Mouse (Mus musculus) B cell, adult 2 months (primary cell): Measurements from ENCODE around the gene Gm16181.

Source experiments
- DNase-seq, 2 experiments: peaks; one replicate each; pipeline ENCODE4 v3.0.0; 2022

The Gm16181 gene

DNA sequence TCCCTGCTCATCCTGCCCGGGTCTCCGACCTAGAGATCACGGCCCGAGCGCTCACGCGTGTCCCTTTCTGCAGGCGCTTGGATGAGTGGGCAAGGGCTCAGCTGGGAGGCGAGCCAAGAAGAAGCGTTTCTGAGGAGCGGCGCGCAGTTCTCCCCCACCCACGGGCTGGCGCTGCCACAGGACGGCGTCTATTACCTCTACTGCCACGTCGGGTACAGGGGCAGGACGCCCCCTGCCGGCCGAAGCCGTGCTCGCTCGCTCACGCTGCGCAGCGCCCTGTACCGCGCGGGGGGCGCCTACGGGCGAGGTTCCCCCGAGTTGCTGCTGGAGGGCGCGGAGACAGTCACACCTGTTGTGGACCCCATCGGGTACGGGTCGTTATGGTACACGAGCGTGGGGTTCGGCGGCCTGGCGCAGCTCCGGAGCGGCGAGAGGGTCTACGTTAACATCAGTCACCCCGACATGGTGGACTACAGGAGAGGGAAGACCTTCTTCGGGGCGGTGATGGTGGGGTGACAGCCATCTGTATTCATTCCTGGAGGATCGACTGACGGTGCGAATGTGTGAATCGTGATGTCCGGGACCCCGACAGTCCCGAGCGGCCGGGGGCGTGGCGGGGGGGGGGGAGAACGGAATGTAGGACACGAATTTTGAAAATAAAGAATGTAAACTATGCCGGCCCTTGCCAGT, 24.9 kb upstream of the Gm16181 start:
- peak; percentile 95 to 96 for DNase-seq

DNA sequence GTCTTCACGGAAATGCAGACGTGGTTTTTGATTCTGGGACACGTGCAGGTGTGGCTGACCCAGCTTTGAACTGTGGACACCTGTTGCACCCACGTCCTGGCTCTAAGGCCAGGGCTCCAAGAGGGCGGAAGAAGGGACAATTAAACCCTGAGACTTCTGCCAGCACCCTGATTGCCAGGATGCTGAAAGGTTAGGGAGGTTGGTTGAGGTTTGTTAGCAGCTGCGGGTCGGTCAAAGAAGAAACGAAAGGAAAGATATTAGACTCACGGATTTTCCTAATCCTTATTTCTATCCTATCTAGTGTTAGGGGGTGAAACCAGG, 24.4 kb upstream of the Gm16181 start:
- DNase-seq = peak; percentile 38 to 48

DNA sequence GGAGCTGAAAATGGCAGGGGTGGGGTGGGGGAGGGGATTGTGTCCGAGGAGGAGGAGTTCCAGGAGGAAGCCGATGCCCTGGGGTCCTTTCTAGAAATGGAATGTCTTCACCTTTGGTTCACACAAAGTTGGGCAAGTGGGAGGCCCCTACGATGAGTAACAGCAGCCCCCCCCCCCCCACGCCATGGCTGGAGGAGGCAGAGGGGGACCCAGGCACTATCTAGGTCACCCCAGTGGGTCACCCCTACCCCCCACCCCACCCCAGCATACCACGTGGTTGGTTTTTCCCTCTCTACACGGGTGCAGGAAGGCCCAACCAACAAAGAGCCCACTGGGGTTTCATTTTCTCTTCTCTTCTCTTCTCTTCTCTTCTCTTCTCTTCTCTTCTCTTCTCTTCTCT, 23.5 kb upstream of the Gm16181 start:
- DNase-seq = no peak

DNA sequence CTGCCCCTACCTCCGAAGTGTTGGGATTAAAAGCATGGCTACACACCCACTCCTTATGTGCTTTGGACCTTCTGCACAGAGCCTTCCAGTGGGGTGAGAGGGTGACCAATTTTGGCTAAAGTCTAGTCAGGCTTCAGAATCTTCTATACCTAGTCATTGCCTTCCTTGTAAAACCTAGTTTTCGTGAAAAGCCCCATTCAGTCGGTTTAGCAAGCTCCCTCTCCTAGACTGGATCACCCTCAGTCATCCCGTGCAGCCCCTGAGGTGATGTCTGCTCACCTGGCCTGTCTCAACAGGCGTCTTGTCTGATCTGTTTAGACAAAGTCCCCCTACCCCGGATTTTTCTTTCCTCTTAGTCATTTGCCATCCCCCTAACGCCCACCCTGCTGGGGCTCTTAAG, 22.6 kb upstream of the Gm16181 start:
- DNase-seq = no peak

DNA sequence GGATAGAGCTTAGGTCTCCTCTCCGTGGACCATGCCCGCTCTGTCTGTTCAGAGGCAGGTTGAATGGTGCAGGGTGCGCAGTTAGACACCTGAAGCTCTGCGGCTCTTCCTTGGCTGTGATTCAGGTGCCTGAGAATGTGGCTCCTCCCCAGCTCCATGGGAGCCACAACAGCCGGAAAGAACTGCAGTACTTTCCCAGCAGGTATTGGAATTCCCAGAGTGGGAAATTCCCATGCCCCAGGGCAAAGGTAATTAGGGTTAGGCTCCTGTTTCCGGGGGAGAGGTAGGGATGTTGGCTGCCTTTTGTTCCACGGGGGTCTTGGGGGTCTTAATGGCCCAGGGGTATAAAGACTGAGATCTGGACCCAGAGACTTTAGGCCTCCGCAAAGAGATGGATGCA, 21.7 kb upstream of the Gm16181 start:
- no peak for DNase-seq

DNA sequence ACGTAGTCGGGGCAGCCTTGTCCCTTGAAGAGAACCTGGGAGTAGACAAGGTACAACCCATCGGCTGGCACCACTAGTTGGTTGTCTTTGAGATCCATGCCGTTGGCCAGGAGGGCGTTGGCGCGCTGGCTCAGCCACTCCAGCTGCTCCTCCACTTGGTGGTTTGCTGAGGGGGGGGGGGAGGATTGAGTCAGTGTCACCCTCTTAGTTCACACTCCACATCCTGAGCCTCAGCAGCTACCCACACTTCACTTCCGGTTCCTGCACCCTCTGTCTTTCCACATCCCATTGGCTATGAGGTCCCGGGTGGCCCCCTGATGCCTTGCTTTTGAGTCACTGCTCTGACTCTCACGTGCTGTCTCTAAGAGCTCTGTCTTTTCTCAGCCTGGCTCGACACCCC, 20.2 kb upstream of the Gm16181 start:
- peak; percentile 77 to 82 for DNase-seq

DNA sequence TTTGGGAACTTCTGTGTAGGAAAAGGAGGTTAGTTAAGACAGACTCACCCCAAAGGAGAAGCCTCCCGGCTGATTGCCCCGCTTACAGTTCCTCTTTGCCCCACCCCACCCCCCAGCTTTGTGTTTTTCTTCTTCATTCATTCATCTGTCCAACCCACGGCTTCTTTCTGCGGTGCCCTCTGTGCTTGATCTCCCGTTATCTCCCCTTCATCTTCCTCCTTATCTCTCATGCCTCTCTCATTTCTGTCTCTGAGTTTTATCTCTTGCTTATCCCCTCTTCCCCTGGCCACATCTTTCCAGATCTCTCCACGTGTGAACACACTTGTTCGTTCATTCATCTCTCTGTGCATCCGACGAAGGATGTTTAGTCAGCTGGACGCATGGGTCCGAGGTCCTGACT, 19.5 kb upstream of the Gm16181 start:
- DNase-seq = peak; percentile 68 to 71

DNA sequence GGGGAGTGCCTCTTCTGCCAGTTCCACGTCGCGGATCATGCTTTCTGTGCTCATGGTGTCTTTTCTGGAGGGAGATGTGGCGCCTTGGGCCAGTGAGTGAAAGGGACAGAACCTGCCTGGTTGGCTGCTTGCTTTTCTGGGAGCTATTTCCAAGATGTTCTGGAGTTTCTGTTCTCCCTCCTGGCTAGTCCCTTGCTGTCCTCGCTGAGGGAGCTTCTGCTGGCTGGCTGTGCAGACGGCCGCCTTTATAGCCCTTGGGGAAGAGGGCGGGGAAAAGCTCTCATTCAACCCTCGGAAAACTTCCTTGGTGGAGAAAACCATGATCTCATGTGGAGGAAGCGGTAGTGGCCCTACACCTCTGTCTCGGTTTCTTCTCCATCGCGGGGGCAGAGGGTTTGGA, 18.8 kb upstream of the Gm16181 start, which contains the start of gene Tnf:
Gene Tnf (minus strand): TSS at position 221 of the 400 bp plus-strand sequence.
- peak; percentile 60 to 61 for DNase-seq

DNA sequence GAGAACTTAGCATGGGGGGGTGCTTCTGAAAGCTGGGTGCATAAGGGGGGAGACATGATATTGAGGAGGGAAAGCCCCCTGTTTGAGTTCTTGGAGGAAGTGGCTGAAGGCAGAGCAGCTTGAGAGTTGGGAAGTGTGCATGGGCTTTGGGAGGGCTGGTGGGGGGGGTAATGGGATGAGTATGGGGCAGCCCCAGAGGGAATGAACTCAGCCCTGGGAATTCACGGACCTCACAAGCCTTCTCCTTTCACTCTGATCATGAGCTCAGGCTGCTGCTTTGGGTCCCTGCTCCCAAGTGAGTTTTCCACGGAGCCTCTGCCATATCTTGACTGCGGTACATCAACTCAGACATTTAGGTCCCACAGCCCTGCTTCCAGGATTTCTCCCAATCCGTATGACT, 18.2 kb upstream of the Gm16181 start:
- DNase-seq = no peak

DNA sequence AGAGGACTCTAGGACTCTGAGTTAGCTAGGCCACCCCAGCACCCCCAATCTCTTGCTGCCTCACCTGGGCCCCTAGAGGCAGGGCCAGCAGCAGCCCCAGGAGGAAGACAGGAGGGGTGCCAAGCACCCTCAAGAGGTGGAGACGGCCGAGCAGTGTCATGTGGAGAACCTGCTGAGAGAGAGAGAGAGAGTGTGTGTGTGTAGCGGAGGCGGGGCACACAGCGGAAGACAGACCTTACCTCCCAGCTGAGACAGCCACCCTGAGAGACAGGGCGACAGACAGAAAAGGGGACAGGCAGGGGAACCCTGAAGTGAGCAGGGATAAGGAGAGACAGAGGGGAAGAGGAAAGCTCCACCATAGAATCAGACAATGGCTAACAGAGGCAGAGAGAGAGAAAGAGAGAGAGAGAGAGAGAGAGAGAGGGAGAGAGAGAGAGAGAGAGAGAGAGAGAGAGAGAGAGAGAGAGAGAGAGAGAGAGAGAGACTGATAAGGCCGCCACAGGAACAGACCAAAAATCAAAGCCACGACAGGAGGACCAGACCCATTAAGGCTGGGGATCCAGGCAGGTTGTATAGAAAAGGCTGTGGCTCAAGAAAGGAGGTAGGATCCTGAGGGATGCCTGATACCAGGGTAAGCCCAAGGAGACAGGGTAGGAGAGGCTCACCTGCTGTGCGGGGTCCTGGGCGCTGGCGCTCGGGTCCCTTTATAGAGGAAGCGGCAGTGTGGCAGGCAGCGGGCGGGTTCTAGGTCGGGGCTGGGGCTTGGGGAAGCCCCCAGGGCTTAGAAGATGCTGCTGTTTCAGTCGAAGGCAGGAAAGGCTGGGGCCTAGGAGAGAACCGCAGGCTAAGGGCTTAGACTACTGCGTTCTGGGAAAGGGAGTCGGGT, 15.9 kb upstream of the Gm16181 start, which contains the start of gene Lta:
Gene Lta (minus strand): TSS at position 858 of the 886 bp plus-strand sequence.
- peak; percentile 77 for DNase-seq

DNA sequence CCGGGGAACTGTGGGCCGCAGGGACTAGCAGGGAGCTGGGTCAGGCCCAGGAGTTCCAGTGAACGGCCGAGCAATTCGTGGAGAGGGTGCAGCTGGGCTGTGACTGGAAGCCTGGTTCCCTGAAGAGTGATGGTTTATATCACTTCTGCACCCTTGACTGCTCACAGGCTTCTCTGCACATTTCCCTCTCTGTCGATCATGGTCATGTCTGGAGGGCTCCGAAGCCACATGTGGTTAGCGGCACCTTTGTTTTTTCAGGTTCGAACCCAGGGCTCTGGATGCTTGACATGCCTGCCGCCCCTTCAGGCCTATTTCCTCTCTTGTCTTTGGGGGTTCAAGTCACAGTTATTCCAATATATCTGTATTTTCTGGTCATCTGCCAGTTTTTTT, 15.3 kb upstream of the Gm16181 start:
- peak in 1 of 2 experiments; percentile 60 for DNase-seq

DNA sequence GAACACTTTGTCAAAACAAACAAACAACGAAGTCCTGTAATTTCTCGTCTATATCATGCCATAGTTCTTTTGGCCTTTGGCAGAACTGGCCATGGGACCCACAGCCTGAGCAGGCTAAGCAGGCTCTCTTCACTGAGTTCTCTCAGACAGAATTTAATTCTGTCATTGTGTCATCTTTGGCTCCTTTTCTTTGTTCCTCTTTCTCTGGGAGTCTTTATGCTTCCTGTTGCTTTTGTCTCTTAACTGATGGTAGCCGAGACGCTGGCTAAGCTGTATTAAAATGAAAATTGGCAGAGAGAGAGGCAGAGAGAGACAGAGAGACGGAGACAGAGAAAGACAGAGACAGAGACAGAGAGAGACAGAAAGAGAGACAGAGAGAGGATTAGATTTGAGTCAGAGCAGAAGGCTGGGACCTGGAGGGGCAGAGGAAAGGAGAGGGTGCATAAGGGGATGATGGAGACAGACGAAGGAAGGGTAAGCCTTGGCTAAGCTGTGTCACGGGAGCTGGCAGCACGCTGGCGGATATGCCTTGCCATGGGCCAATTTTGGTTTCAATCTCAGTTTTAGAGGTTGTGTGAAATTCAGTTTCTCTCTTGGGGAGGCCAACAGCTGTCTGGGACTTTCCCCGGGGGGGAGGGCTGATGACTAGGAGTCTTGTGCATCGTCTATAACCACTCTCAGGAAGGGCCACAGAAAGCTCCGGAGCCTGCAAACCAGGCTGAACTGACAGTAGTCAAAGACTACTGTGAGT, 10.7 kb upstream of the Gm16181 start:
- DNase-seq = peak; percentile 85 to 88

DNA sequence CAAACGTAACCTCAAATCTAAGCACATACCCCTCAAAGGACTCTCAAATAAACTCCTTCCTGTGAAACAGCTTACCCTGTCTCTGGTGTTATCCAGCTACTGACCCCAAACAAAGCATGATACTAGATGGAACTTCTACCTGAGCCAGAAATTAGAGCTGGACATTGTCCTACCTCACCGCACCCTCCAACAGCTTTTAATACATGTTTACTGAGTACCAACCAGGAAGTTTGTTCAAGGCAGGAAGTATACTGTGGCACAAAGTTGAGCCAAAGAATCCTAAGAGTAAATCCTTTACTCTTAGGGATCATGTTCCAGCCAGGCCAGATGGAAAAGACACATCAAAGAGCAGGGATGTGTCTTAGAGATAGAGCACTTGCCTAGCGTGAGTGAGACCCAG, 10.0 kb upstream of the Gm16181 start:
- no peak for DNase-seq

DNA sequence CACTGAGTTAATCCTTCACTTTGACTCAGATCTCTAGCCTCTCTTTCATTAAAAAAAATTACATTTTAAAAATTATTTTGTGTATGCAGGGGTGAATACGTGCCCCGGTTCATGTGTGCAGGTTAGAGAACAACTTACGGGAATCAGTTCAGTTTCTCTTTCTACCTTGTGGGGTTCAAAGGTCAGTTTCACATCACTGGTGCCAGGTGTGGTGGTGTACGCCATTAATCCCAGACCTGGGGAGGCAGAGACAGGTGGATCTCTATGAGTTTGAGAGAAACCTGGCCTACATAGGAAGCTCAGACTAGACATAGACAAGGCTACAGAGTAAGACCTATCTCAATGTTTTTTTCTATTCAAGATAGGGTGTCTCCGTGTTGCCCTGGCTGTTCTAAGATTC, 7.6 kb upstream of the Gm16181 start:
- no peak for DNase-seq

DNA sequence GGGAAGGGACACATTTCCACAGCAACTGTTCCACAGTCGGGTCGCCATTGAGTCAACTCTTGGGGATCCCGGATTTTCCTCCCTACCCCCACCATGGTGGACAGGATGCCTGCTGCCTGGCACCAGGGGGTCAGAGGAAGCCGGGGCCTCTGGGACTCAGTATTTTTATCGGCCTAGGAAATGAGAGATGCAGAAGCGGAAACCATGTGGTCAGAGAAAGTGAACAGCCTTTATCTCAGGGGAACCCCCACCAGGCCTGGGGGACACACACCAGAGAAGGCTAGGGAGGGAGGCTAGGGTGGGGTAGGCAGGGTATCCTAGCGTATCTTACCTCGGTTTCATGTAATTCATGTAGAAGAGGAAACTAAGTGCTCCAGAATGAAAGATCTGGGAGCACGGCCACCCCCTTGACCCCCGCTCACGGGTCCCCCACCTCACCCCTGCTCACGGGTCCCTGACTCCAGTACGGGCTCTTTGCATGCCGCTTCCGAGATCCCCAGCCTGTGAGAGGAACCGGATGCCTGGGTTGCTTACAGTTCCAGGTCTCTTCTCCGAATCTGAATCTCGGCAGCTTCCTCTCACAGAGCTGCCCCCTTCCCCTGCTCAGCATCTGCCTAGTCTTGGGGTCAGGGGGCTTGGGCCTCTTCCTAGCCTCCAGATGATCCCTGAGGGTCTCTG, 2.0 kb upstream of the Gm16181 start:
- DNase-seq = peak; percentile 84 to 87

DNA sequence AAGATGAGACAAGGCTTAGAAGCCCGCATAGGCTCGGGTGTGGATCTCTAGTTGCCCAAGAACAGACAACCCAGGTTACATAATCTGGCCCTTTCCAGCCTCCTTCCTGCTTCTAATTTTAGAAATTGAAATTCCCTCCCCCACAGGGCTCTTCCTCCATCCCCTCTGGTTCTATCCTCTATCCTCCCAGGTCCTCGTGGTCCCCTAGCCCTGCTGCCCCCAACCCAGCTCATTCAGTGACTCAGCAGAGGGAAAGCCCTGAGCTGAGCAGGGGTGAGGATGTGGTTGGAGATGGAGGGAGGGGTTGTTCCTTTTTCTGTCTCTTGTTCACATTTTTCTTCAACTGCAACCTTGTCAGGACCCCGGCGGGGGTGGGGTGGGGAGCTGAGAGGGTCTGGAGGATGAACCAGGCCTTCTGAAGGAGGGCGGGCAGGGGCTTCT, 1.0 kb upstream of the Gm16181 start:
- peak; percentile 73 to 75 for DNase-seq

DNA sequence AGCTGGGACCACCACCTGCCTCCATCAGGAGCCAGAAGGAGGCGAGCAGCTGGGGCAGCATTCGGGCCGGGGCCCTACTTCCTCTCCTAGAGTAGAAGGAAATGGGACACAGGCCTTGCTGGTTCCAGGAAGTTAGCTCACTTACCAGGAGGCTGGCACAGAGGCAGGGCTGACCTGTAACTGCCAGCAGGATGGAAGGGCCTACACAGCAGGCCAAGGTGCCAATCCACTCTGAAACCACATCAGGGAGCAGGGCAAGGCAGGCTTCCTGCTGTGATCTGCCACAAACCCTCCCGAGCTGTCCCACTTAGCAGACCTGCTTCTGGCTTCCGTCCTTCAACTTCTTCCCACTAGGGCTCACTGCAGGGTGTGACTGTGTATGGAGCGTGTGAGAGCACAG, 1.7 kb downstream of the Gm16181 start:
- no peak for DNase-seq

DNA sequence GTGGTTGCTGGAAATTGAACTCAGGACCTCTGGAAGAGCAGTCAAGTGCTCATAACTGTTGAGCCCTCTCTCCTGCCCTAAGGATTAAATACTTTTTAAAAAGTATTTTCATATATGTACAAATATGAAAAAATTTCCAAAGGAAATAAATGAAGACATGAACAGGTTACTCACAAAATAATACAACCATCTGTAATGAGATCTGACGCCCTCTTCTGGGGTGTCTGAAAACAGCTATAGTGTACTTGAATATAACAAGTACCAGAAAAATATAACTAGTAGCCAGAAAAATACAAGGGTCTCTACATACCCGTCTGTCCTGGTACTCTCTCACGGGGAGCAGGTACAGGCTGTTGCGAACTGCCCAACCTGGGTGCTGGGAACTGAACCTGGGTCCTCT, 4.0 kb downstream of the Gm16181 start:
- DNase-seq = peak; percentile 47 to 53

DNA sequence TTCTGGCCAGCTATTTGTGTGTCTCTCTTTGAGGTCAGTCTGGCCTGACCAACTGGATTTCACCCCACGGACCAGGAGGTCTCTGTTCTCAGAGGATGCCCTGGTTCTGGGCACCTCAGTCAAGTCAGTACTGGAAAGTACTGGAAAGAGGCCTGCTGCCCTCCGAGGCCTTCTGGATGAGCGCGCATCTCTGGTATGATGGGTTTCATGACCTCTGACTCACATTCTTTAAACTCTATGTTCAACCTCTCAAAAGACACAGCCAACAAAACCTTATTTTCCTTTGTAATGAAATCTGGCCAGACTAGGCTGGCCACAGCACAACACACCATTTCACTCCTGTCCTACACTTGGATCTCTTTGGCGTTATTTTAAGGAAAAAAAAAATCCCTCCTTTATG, 4.8 kb downstream of the Gm16181 start:
- no peak for DNase-seq

DNA sequence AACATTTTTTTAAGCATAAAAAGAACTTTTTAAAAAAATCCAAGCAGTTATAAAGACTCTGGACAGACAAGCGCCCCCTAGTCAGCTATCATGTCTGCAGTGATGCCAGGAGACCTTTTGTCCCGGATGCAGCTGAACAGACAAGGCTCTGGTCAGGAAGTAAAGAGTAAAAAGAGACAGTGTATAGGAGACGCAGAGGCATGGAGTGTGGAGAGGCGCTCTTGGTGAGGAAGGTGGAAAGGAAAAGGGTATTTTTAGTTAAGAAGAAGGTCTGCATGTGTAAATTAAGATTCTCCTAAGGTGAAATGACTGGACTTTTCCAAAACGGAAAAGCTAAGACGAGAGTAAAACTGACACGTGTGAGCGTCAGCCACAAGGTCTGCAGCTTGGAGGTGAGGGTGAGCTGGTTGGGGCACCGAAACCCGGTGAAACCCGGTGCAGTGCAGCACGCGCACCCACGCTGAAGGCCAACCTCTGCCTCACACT, 6.0 kb downstream of the Gm16181 start:
- DNase-seq = no peak

DNA sequence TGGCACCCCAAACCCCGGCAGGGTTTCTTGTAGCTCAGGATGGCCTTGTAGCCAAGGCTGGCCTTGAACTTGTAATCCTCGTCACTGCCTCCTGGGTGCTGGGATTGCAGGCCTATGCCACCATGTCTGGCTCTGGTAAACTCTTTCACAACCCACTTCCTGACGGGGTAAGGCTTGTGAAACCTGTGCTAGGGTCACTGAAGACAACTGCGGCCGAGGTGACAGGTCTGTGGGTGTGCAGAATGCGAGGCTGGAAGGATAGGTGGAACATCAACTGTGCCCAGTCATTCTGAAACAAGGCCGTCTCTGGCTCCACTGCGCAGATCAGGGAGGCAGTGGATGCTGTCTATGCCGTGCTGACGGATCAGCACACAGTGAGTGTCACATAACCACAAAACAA, 10.4 kb downstream of the Gm16181 start:
- DNase-seq = no peak

DNA sequence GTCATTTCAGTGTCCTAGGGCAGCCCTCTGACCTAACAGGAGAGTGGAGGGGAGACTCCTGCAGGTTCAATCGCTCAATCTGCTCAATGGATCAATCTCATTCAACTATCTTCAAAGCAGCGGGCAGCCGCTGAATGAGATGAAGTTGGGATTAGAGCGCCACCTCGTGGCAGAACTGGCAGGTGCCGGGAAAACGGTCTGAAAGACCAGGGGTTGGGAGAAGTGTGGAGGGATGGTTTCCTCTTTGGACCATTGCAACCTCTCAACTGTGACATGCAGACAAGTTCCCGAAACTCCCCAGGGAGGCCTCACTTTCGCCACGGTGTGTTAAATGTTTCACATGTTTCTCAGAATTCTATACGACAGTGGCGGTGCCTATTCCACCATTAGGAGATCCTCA, 11.4 kb downstream of the Gm16181 start:
- peak; percentile 92 to 93 for DNase-seq

DNA sequence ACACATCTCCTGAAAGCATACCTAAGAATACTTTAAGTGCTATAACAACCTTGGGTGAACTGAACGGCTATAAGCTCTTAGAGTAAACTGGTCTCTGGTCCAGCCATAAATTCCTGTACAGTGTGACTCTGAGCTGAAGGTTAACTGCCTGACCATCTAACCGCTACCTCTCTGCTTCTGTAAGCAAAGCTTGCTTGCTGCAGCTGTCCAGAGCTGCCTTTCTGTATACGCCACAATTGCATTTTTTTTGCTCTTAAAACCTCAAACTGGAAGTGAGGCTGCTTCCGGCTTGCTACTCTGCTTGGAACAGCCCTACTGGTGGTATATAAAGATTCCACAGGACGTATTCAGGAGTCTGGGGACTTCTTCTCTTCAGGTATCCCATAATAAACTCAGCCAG, 12.0 kb downstream of the Gm16181 start:
- peak; percentile 37 to 39 for DNase-seq
